Mouse (Mus musculus) hindlimb bud, embryonic 11.5 days (tissue): ENCODE results near the gene Spint2.

Source experiments
- DNase-seq: peaks from one replicate; pipeline ENCODE4 v3.0.0-alpha.2; 2012; ENCODE audit warnings: low read depth, low spot score; ENCODE audit errors: extremely low spot score

Gene Spint2

GRCm38 (mm10) chr7:29304463-29305262 is 23.0 kb upstream of the Spint2 start:
- no peak for DNase-seq

GRCm38 (mm10) chr7:29303738-29304462 is 22.2 kb upstream of the Spint2 start, which contains the start of gene Dpf1:
TSS of gene Dpf1 (plus strand) at chr7:29303951.
- DNase-seq = no peak

- no peak for DNase-seq
These were observed 20.9 kb upstream of the Spint2 start for GRCm38 (mm10) chr7:29302641-29303040.

- DNase-seq = peak; percentile 72
These were observed 19.4 kb upstream of the Spint2 start for GRCm38 (mm10) chr7:29301127-29301566.

- DNase-seq = peak; percentile 64
These were observed 15.3 kb upstream of the Spint2 start for GRCm38 (mm10) chr7:29296998-29297397.

- DNase-seq = no peak
These were observed 14.3 kb upstream of the Spint2 start for GRCm38 (mm10) chr7:29295861-29296647.

GRCm38 (mm10) chr7:29294111-29294761 is 12.5 kb upstream of the Spint2 start:
- no peak for DNase-seq

- DNase-seq = no peak
These were observed 11.7 kb upstream of the Spint2 start for GRCm38 (mm10) chr7:29293131-29294065.

GRCm38 (mm10) chr7:29292458-29293098 is 10.9 kb upstream of the Spint2 start:
- DNase-seq = no peak

- DNase-seq = no peak
These were observed 10.1 kb upstream of the Spint2 start for GRCm38 (mm10) chr7:29291616-29292457.

- DNase-seq = no peak
These were observed 9.2 kb upstream of the Spint2 start for GRCm38 (mm10) chr7:29290691-29291485.

- no peak for DNase-seq
These were observed 8.1 kb upstream of the Spint2 start for GRCm38 (mm10) chr7:29289856-29290255.

- DNase-seq = no peak
These were observed 7.4 kb upstream of the Spint2 start, which contains the start of gene Ppp1r14a for GRCm38 (mm10) chr7:29288942-29289638. TSS of gene Ppp1r14a (plus strand) at chr7:29289308.

- no peak for DNase-seq
These were observed 6.4 kb upstream of the Spint2 start for GRCm38 (mm10) chr7:29288079-29288478.

- DNase-seq = no peak
These were observed 5.8 kb upstream of the Spint2 start for GRCm38 (mm10) chr7:29287481-29287880.

GRCm38 (mm10) chr7:29284523-29284922 is 2.8 kb upstream of the Spint2 start:
- DNase-seq = no peak

- no peak for DNase-seq
These were observed 2.2 kb upstream of the Spint2 start for GRCm38 (mm10) chr7:29283876-29284275.
